Mouse (Mus musculus) intestine, embryonic 14.5 days (tissue): ENCODE results near the gene Fgf18. TPM values are rescaled to one million over a fixed set of nuclear protein-coding genes. Genes with fewer than 3 reads are reported as not detected.

Experiments used
- ATAC-seq: fragments of 200-750 bp; cut with Nextera tagmentation; replicated peaks from 2 replicates; pipeline ENCODE4 v1.8.0; 2017; ENCODE audit warnings: low read depth, moderate number of reproducible peaks, moderate TSS enrichment, moderate library complexity; ENCODE audit not compliant: low FRiP score, low TSS enrichment
- DNase-seq: peaks from one replicate; pipeline ENCODE4 v3.0.0-alpha.2; 2018; ENCODE audit warnings: low spot score
- H3K27ac ChIP-seq: fragments of 300-500 bp; sonication (generic); 2 replicates; pipeline ENCODE4 v1.5.1; 2014; ENCODE audit warnings: low read depth, mild to moderate bottlenecking, control low read depth
- H3K27me3 ChIP-seq: fragments of 300-500 bp; sonication (generic); replicated peaks from 2 replicates; pipeline ENCODE4 v1.6.1; 2014; ENCODE audit warnings: low read length, control low read depth; ENCODE audit not compliant: control insufficient read depth, insufficient read depth
- H3K36me3 ChIP-seq: fragments of 300-500 bp; sonication (generic); 2 replicates; pipeline ENCODE4 v1.6.1; 2014; ENCODE audit warnings: low read length, control low read depth; ENCODE audit not compliant: control insufficient read depth, insufficient read depth
- H3K4me1 ChIP-seq: fragments of 300-500 bp; sonication (generic); replicated peaks from 2 replicates; pipeline ENCODE4 v1.6.1; 2014; ENCODE audit warnings: low read length, control low read depth, mixed read lengths; ENCODE audit not compliant: control insufficient read depth, insufficient read depth
- H3K4me2 ChIP-seq: fragments of 300-500 bp; sonication (generic); 2 replicates; pipeline ENCODE4 v1.6.1; 2014; ENCODE audit warnings: low read length
- H3K4me3 ChIP-seq: fragments of 300-500 bp; sonication (generic); 2 replicates; pipeline ENCODE4 v1.5.1; 2014; ENCODE audit warnings: low read depth, low read length, control low read depth, mixed read lengths
- H3K9ac ChIP-seq: fragments of 300-500 bp; sonication (generic); 2 replicates; pipeline ENCODE4 v1.6.1; 2014; ENCODE audit warnings: mild to moderate bottlenecking, low read length
- H3K9me3 ChIP-seq: fragments of 300-500 bp; sonication (generic); 2 replicates; pipeline ENCODE4 v1.6.1; 2016; ENCODE audit warnings: low read length, control low read depth; ENCODE audit not compliant: control insufficient read depth
- WGBS: fragments of 180-500 bp; shearing (Covaris S2); extraction: QIAGEN DNeasy Blood & Tissue Kit; methylation state at CpG from one replicate; pipeline ENCODE4 v1.1.7; 2014; 5-methylcytosine and 5-hydroxymethylcytosine counted together
- polyA plus RNA-seq: library from polyadenylated mRNA; unstranded; fragments of >200 nt; fragmentation: Nextera tagmentation; extraction: Ambion mirVana; gene quantifications from 2 replicates; pipeline ENCODE4 v1.2.1, GENCODE M21; 2014

The Fgf18 gene
- polyA plus RNA-seq, 1 experiment from 2014 or later: 2.1 TPM

DNA sequence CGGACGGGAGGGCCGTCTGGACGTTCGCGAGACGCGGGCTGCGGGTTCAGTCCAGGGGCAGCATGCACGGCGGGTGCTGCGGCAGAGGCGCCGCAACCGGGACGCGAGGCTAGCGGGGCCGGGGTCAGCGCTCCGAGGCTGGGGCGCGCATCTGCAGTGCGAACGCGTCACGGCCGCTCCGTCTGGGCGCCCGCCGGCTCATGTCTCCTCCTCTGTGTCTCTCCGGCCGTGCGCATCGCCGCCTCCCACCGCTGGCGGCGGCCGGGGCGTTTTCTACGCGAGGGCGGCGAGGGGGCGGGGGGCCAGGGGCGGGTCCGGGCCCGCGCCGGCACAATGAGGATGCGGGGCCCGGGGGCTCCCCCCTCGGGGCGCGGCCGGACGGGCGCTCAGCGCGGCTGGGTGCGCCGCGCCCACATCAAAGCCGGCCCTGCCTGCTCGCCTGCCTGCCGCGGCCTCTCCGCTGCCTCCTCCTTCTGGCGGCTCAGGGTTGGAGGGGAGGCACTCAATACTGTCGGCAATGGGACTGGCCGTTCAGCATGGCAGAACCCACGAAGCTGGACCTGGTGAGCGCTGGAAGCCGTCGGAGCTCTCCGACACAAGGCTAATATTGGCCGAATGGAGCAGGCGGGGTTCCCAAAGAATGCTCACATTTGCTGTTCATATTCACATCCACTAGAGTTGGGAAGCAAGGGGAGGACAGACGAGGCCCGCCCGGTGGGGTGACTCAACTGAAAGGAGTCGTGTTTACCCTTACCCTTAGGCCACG, 555 bp upstream of the Fgf18 start:
- H3K4me2 ChIP-seq: peak overlapping the region; percentile 84
- H3K27ac ChIP-seq: peak overlapping the region; percentile 27; the same call in 1 of the 2 replicates
- H3K27me3 ChIP-seq: peaks cover 28% of the 10 kb centered on the region
- DNase-seq (peak; percentile 84), ATAC-seq (peak; percentile 60)
- H3K4me3 ChIP-seq: peak overlapping the region; percentile 51
- H3K4me1 ChIP-seq: peaks cover 16% of the 10 kb centered on the region
- WGBS: under 1% methylated on average over 60 of the region's 85 CpGs
- H3K9ac ChIP-seq: 0 out of 2 replicates have a peak overlapping the region, but pooled peaks have one; percentile 10
- peaks cover 34% of the 10 kb centered on the region for H3K36me3 ChIP-seq
- no peaks in the 10 kb centered on the region for H3K9me3 ChIP-seq

DNA sequence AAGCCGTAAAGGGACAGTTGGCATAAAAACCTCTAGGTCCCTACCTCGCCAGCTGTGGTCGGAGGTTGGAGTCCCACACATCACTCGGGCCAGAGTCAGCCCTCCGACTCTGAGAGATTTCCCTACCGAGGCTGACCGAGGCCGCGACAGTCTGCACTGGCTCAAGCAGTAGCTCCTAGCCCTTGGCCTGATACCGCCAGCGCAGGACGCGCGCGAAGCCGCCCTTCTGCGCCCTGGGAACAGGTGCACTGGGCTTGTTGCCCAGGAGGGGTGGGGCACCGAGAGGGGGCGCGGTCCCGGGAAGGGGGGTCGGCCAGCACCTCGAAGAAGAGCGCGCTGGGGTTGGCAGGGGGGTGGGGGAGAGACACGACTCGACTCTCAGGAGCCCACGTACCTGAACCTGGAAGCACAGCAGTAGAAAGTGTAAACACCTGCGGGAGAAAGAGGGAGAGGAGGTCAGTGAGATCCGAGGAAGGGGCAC, 509 bp downstream of the Fgf18 start:
- no peak overlapping the region for H3K27ac ChIP-seq
- H3K9me3 ChIP-seq: no peaks in the 10 kb centered on the region
- H3K9ac ChIP-seq: 0 out of 2 replicates have a peak overlapping the region, but pooled peaks have one; percentile 5
- peak overlapping the region; percentile 51 for H3K4me3 ChIP-seq
- peak overlapping the region; percentile 84 for H3K4me2 ChIP-seq
- 3% methylated on average over 30 of the region's 30 CpGs for WGBS
- H3K36me3 ChIP-seq: peaks cover 25% of the 10 kb centered on the region
- peak; percentile 78 for DNase-seq
- H3K27me3 ChIP-seq: peaks cover 28% of the 10 kb centered on the region
- H3K4me1 ChIP-seq: peaks cover 16% of the 10 kb centered on the region
- ATAC-seq: peak; percentile 6; the same call in 1 of the 2 replicates

- peak overlapping the region; percentile 84; the same call in 1 of the 2 replicates for H3K4me2 ChIP-seq
- DNase-seq (peak; percentile 60), ATAC-seq (no peak)
Measured at GRCm38 (mm10) chr11:33146143-33146497, 1.1 kb downstream of the Fgf18 start.

GRCm38 (mm10) chr11:33145201-33146142, 1.7 kb downstream of the Fgf18 start:
- Histone ChIP-seq H3K4me2 (no peak overlapping the region), H3K36me3 (peaks cover 13% of the 10 kb centered on the region), H3K4me3 (no peak overlapping the region), H3K27ac (no peak overlapping the region), H3K9me3 (no peaks in the 10 kb centered on the region), H3K27me3 (peaks cover 28% of the 10 kb centered on the region), H3K9ac (no peak overlapping the region), H3K4me1 (peaks cover 16% of the 10 kb centered on the region)
- no peak for ATAC-seq
- no peak for DNase-seq
- WGBS: 31% methylated on average over 7 of the region's 7 CpGs

More at GRCm38 (mm10) chr11:33146143-33146497, 1.1 kb downstream of the Fgf18 start:
- no peaks in the 10 kb centered on the region for H3K9me3 ChIP-seq
- 4% methylated on average over 9 of the region's 9 CpGs for WGBS
- peaks cover 16% of the 10 kb centered on the region for H3K4me1 ChIP-seq
- H3K9ac ChIP-seq: no peak overlapping the region
- peaks cover 28% of the 10 kb centered on the region for H3K27me3 ChIP-seq
- no peak overlapping the region for H3K4me3 ChIP-seq
- no peak overlapping the region for H3K27ac ChIP-seq
- H3K36me3 ChIP-seq: peaks cover 20% of the 10 kb centered on the region

DNA sequence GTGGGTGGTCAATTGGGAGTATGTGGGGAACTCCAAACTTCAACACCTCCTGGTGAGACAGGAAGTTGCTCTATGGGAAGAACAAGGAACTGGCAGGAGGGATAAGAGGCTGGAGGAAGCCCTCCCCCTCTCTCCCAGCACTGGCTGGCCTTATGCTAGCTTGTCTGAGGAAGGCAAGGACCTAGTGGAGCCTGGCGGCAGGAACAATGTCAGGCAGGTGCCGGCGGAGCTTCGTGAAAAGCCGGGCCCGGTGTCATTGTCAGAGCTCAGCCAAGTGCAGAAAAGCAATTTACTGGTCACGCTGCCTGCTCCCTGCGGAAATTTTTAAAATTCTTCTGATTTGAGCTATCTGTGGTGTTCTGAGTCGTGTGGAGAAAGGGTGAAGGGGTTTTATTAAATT, 3.3 kb downstream of the Fgf18 start:
- peaks cover 16% of the 10 kb centered on the region for H3K4me1 ChIP-seq
- H3K27ac ChIP-seq: no peak overlapping the region

DNA sequence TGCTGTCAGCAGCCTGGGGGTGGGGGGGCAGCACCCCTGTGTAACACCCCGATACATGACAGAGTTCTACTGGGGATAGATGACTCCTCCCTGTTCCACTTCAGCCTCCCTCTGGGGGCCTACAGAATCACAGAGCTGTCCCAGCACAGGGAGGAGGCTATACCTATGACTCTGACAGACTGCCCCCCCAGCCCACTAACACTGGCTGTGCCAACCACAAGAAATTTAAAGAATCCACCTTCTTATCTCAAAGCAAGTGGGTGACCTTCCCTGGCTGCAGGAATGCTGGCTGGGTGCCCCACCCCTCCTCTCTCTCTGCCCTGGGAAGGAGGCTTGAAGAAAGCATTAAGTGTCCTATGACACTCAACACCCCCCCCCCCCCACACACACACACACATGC, 4.4 kb downstream of the Fgf18 start:
- Histone ChIP-seq H3K4me1 (peaks cover 16% of the 10 kb centered on the region), H3K9ac (no peak overlapping the region), H3K36me3 (no peaks in the 10 kb centered on the region), H3K27me3 (peaks cover 28% of the 10 kb centered on the region), H3K27ac (no peak overlapping the region), H3K9me3 (no peaks in the 10 kb centered on the region), H3K4me2 (no peak overlapping the region), H3K4me3 (no peak overlapping the region)
- no peak for ATAC-seq
- DNase-seq: no peak
- WGBS: 72% methylated on average over 1 of the region's 1 CpGs

More for the DNA sequence above, 3.3 kb downstream of the Fgf18 start:
- Histone ChIP-seq H3K9ac (no peak overlapping the region), H3K36me3 (no peaks in the 10 kb centered on the region), H3K4me3 (no peak overlapping the region), H3K4me2 (no peak overlapping the region), H3K27me3 (peaks cover 28% of the 10 kb centered on the region), H3K9me3 (no peaks in the 10 kb centered on the region)
- WGBS: 42% methylated on average over 9 of the region's 9 CpGs
- no peak for DNase-seq
- ATAC-seq: no peak

- ATAC-seq: no peak
- Histone ChIP-seq H3K4me2 (no peak overlapping the region), H3K27me3 (peaks cover 13% of the 10 kb centered on the region), H3K4me1 (0 out of 2 replicates have a peak, but pooled peaks cover under 1% of the 10 kb centered on the region), H3K9ac (no peak overlapping the region), H3K27ac (no peak overlapping the region), H3K4me3 (no peak overlapping the region), H3K36me3 (no peaks in the 10 kb centered on the region), H3K9me3 (no peaks in the 10 kb centered on the region)
- WGBS: 91% methylated on average over 5 of the region's 5 CpGs
- DNase-seq: no peak
Measured at GRCm38 (mm10) chr11:33140111-33140460, 7.1 kb downstream of the Fgf18 start.

DNA sequence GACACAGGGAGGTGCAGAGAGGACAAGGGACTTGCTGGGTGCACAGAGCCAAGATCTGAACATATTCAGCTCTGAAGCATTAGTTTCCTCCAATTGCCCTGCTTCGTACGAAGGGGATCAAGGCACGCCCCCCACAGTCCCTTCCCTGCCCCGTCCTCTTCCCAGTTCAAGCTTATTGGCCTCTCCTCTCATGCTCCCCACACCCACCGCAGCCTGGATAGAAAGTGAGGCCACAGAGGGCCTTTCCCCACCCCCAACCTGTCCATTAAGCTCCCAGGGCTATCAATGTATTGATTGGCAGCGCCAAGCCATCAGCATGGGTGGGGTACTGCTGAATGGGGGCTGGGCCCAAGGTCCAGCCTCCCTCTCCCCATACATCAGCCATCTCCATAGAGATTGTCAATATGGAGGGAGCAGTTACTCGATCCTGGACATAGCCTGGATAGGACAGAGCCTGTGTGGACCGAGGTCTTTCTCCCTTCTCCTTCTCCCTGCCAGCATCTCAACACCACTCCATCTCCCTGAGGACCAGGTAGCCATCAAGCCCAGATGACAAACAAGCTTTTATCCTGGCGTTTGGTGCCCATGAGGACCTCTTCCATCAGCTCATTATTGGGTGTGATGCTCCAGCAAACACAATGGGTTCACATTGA, 7.6 kb downstream of the Fgf18 start:
- ATAC-seq: no peak
- 79% methylated on average over 9 of the region's 9 CpGs for WGBS

More for the DNA sequence above, 7.6 kb downstream of the Fgf18 start:
- no peak overlapping the region for H3K4me2 ChIP-seq
- peaks cover 8% of the 10 kb centered on the region for H3K27me3 ChIP-seq
- no peak for DNase-seq
- no peak overlapping the region for H3K27ac ChIP-seq
- no peaks in the 10 kb centered on the region for H3K36me3 ChIP-seq
- no peak overlapping the region for H3K4me3 ChIP-seq
- no peak overlapping the region for H3K9ac ChIP-seq
- no peaks in the 10 kb centered on the region for H3K4me1 ChIP-seq
- no peaks in the 10 kb centered on the region for H3K9me3 ChIP-seq
